Mouse (Mus musculus) ES-E14 (cell line): ENCODE measurements around the gene Naif1.

Experiments used
- CHD2 ChIP-seq: IDR thresholded peaks from 2 replicates; pipeline ENCODE4 v1.6.1; 2014; ENCODE audit warnings: mild to moderate bottlenecking, low read depth, low read length, inconsistent platforms
- MAFK ChIP-seq: IDR thresholded peaks from 2 replicates; pipeline ENCODE4 v1.6.1; 2014; ENCODE audit warnings: mild to moderate bottlenecking, low read depth, low read length, inconsistent platforms; ENCODE audit not compliant: insufficient read depth
- ZC3H11A ChIP-seq: IDR thresholded peaks from 2 replicates; pipeline ENCODE4 v1.6.1; 2012; ENCODE audit warnings: low read depth, mild to moderate bottlenecking, inconsistent platforms, low read length, borderline replicate concordance
- ZNF384 ChIP-seq: IDR thresholded peaks from 2 replicates; pipeline ENCODE4 v1.6.1; 2012; ENCODE audit warnings: low read depth, low read length, inconsistent platforms

DNA sequence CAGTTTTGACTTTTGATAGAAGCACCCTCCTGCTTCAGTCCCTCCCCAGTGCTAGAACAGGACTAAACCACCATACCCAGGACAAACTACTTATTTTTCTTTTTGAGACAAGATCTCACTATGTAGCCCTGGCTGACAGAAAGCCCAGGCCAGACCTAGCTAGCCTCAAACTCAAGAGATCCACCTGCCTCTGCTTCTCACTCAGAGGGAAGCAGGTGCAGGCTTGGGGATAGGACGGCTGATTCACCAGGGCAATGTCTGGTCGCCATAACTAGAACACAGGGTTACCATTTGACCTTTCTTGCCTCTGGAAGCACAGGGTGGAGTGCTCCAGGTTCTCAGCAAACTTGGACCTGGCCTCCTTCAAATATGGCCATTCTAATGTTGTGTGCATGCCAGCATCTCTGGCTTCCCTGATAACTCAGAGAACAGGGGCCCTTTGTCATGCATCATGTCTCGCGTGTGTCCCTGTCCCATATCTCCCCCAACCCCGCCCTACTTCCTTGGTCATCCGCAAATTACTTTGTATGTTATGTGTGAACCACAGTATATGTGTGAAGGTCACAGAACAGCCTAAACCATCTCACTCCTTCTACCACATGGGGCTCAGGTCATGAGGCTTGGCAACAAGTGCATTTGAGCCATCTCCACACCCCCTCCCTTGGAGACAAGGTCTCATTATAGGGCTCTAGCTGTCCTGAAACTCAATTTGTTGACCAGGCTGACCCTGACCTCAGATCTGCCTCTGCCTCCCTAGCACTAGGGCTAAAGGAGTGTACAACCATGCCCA lies 37.3 kb upstream of the Naif1 start:
- no peak for TF ChIP-seq ZNF384
- TF ChIP-seq MAFK = no peak
- TF ChIP-seq ZC3H11A = no peak
- no peak for TF ChIP-seq CHD2
